In genomic region chr19:42197066-42197465, GRCm38 (mm10) we compare ENCODE assay signal across 23 mouse cellular contexts. TPM values are rescaled to one million over a fixed set of nuclear protein-coding genes. Genes with fewer than 3 reads are reported as not detected.
DNase-seq lines count a peak whose midpoint lies in the region; ATAC-seq and TF ChIP-seq lines count a peak whose summit lies in the region.
"Had no signal": no experiment of that assay in that cellular context is flagged by ENCODE, and none has a peak within 500 bp of the region (broad histone marks: within the 10 kb centered on the region; RNA-seq: fewer than 3 reads in every experiment).

No protein-coding gene starts in this region.

- no peak for ATAC-seq in forebrain, postnatal 0 days
- no peak for ATAC-seq in forebrain, embryonic 15.5 days (replicated peaks)
- no peak for ATAC-seq in lung, postnatal 0 days
- ATAC-seq: CD4-positive, CD25-positive, alpha-beta regulatory T cell, adult 4 months; inflammation-experienced regulatory T-cells, adult 6 months had no signal

- WGBS in forebrain, postnatal 0 days, result 73% methylated on average over 4 of the region's 4 CpGs
- WGBS in forebrain, embryonic 15.5 days, result 70% methylated on average over 4 of the region's 4 CpGs
- 39% methylated on average over 4 of the region's 4 CpGs for WGBS in lung, postnatal 0 days

- no peak for TF ChIP-seq EP300 in lung, postnatal 0 days (IDR thresholded peaks at IDR 0.05)

- no peak overlapping the region for H3K27ac ChIP-seq in forebrain, postnatal 0 days (ENCODE audit: low read depth, low read length)
- H3K27ac ChIP-seq in forebrain, embryonic 15.5 days (replicated peaks), result no peak overlapping the region
- H3K27ac ChIP-seq in layer of hippocampus, adult 2 months, result no peak overlapping the region
- no peak overlapping the region for H3K27ac ChIP-seq in lung, postnatal 0 days (ENCODE audit: low read length)
- H3K27ac ChIP-seq: forebrain, embryonic 12.5 days; heart, adult 2 months; heart, embryonic 15.5 days; midbrain, embryonic 12.5 days had no signal

- peaks cover 35% of the 10 kb centered on the region for H3K27me3 ChIP-seq in forebrain, postnatal 0 days (ENCODE audit: insufficient read depth, low read length)
- H3K27me3 ChIP-seq in forebrain, embryonic 15.5 days, result peaks cover 42% of the 10 kb centered on the region
- peaks cover 28% of the 10 kb centered on the region for H3K27me3 ChIP-seq in lung, postnatal 0 days (replicated peaks; ENCODE audit: insufficient read depth, low read length)

- no peak overlapping the region for H3K4me2 ChIP-seq in forebrain, postnatal 0 days (ENCODE audit: low read depth)
- no peak overlapping the region for H3K4me2 ChIP-seq in forebrain, embryonic 15.5 days (replicated peaks)
- H3K4me2 ChIP-seq in lung, postnatal 0 days (replicated peaks; ENCODE audit: low read depth, low read length), result no peak overlapping the region
- H3K4me2 ChIP-seq: forebrain, embryonic 12.5 days; heart, embryonic 15.5 days; kidney, embryonic 15.5 days; liver, embryonic 11.5 days; midbrain, embryonic 12.5 days had no signal

- 0 out of 2 replicates have a peak, but pooled peaks cover under 1% of the 10 kb centered on the region for H3K36me3 ChIP-seq in forebrain, postnatal 0 days (ENCODE audit: insufficient read depth)
- peaks cover 3% of the 10 kb centered on the region; the same call in 1 of the 2 replicates for H3K36me3 ChIP-seq in forebrain, embryonic 15.5 days
- no peaks in the 10 kb centered on the region for H3K36me3 ChIP-seq in lung, postnatal 0 days (ENCODE audit: insufficient read depth, low read length)
- H3K36me3 ChIP-seq: heart, embryonic 15.5 days had no signal

- peak; percentile 55 for TF ChIP-seq CTCF in forebrain, postnatal 0 days (IDR thresholded peaks at IDR 0.05; ENCODE audit: low read depth)
- TF ChIP-seq CTCF in layer of hippocampus, adult 2 months (conservative IDR thresholded peaks at IDR 0.05), result peak; percentile 66
- peak; percentile 38 for TF ChIP-seq CTCF in lung, postnatal 0 days (IDR thresholded peaks at IDR 0.05)

- no peaks in the 10 kb centered on the region for H3K9me3 ChIP-seq in forebrain, postnatal 0 days (ENCODE audit: low read length)
- H3K9me3 ChIP-seq in forebrain, embryonic 15.5 days, result no peaks in the 10 kb centered on the region
- no peaks in the 10 kb centered on the region for H3K9me3 ChIP-seq in lung, postnatal 0 days (ENCODE audit: low read length)
- H3K9me3 ChIP-seq: forebrain, embryonic 12.5 days; G1E; heart, embryonic 15.5 days; kidney, embryonic 15.5 days; midbrain, embryonic 12.5 days had no signal

- DNase-seq in forebrain, postnatal 0 days, result peak; percentile 22
- DNase-seq in layer of hippocampus, adult 2 months (ENCODE audit: low spot score in 2 of 2), result no peak
- DNase-seq in layer of hippocampus, postnatal 10 days (ENCODE audit: low spot score in 2 of 2), result no peak
- no peak for DNase-seq in lung, postnatal 0 days (ENCODE audit: low spot score)
- no peak for DNase-seq in lung, postnatal 10 days
- DNase-seq in brain, adult 2 months (ENCODE audit: low read depth, low spot score), result peak; percentile 39
- DNase-seq in c-Kit-positive CD71-positive TER-119-positive erythroid progenitor cells, embryonic 14.5 days (ENCODE audit: low spot score), result no peak
- DNase-seq: adrenal gland, postnatal 25 days; gastrocnemius, postnatal 25 days; heart, adult 2 months; left cerebral cortex, postnatal 4 days; right cerebral cortex, postnatal 4 days had no signal

- no peaks in the 10 kb centered on the region for H3K4me1 ChIP-seq in forebrain, postnatal 0 days (ENCODE audit: insufficient read depth)
- H3K4me1 ChIP-seq in forebrain, embryonic 15.5 days, result peaks cover 10% of the 10 kb centered on the region
- peaks cover 3% of the 10 kb centered on the region; the same call in 1 of the 2 replicates for H3K4me1 ChIP-seq in lung, postnatal 0 days (ENCODE audit: insufficient read depth, low read depth, low read length)

- no peak overlapping the region for H3K4me3 ChIP-seq in forebrain, postnatal 0 days (ENCODE audit: low read depth, low read length)
- no peak overlapping the region for H3K4me3 ChIP-seq in forebrain, embryonic 15.5 days
- H3K4me3 ChIP-seq in layer of hippocampus, adult 2 months, result no peak overlapping the region
- no peak overlapping the region for H3K4me3 ChIP-seq in lung, postnatal 0 days (ENCODE audit: low read depth, low read length)
- H3K4me3 ChIP-seq: forebrain, embryonic 12.5 days; heart, adult 2 months; heart, embryonic 15.5 days; kidney, embryonic 15.5 days; midbrain, embryonic 12.5 days had no signal

- H3K9ac ChIP-seq in forebrain, postnatal 0 days, result no peak overlapping the region
- H3K9ac ChIP-seq in forebrain, embryonic 15.5 days (replicated peaks), result no peak overlapping the region
- H3K9ac ChIP-seq in lung, postnatal 0 days (replicated peaks; ENCODE audit: low read depth), result no peak overlapping the region
- H3K9ac ChIP-seq: forebrain, embryonic 12.5 days; heart, embryonic 15.5 days; kidney, embryonic 15.5 days; midbrain, embryonic 12.5 days had no signal

RNA-seq across cellular contexts. Expression of gene Sfrp5, which starts 5.0 kb away (rescaled TPM):
- total RNA-seq in forebrain, postnatal 0 days (2014; rRNA removed), result 1.8 and 3.7 TPM in 2 replicates
- polyA plus RNA-seq in forebrain, postnatal 0 days (2015; fragmentation: Nextera tagmentation; extraction: Ambion mirVana), result 2.7 and 3.4 TPM in 2 replicates
- 0.54 and 0.78 TPM in 2 replicates for polyA plus RNA-seq in forebrain, embryonic 15.5 days (2015; fragmentation: Nextera tagmentation; extraction: Ambion mirVana)
- under 1 TPM; 0.25 to 0.26 TPM for total RNA-seq in layer of hippocampus, adult 2 months (2021)
- under 1 TPM in 1 of 2 experiments, not detected in 1; 0.18 TPM for total RNA-seq in layer of hippocampus, postnatal 10 days (2021)
- 0.18 TPM in 1 of 2 replicates, not detected in the other for polyA plus RNA-seq in lung, postnatal 0 days (2015; fragmentation: Nextera tagmentation; extraction: Ambion mirVana)
- total RNA-seq: common myeloid progenitor, adult 5-6 weeks; G1E had no signal
- polyA plus RNA-seq: CD4-positive, CD25-positive, alpha-beta regulatory T cell, adult 4 months; G1E; inflammation-experienced regulatory T-cells, adult 6 months; midbrain, embryonic 12.5 days had no signal

RNA-seq across cellular contexts. Expression of gene Zfyve27, which starts 33.3 kb away (rescaled TPM):
- total RNA-seq in forebrain, postnatal 0 days (2014; rRNA removed), result 70.8 and 94.4 TPM in 2 replicates
- polyA plus RNA-seq in forebrain, postnatal 0 days (2015; fragmentation: Nextera tagmentation; extraction: Ambion mirVana), result 32.4 and 44.1 TPM in 2 replicates
- polyA plus RNA-seq in forebrain, embryonic 15.5 days (2015; fragmentation: Nextera tagmentation; extraction: Ambion mirVana), result 64.1 and 64.8 TPM in 2 replicates
- total RNA-seq in layer of hippocampus, adult 2 months (2021), result 100 to 1,000 TPM in 1 of 2 experiments, 10 to 100 TPM in 1; 91.7 to 101 TPM
- 100 to 1,000 TPM in 1 of 2 experiments, 10 to 100 TPM in 1; 86.9 to 124 TPM for total RNA-seq in layer of hippocampus, postnatal 10 days (2021)
- polyA plus RNA-seq in lung, postnatal 0 days (2015; fragmentation: Nextera tagmentation; extraction: Ambion mirVana), result 25.3 and 27.7 TPM in 2 replicates

RNA-seq across cellular contexts. Expression of gene Marveld1, which starts 49.9 kb away (rescaled TPM):
- 8.2 and 11.9 TPM in 2 replicates for total RNA-seq in forebrain, postnatal 0 days (2014; rRNA removed)
- 2.9 and 4.3 TPM in 2 replicates for polyA plus RNA-seq in forebrain, postnatal 0 days (2015; fragmentation: Nextera tagmentation; extraction: Ambion mirVana)
- polyA plus RNA-seq in forebrain, embryonic 15.5 days (2015; fragmentation: Nextera tagmentation; extraction: Ambion mirVana), result 1.7 and 2.6 TPM in 2 replicates
- total RNA-seq in layer of hippocampus, adult 2 months (2021), result 1 to 10 TPM; 7.0 to 8.3 TPM
- total RNA-seq in layer of hippocampus, postnatal 10 days (2021), result 10 to 100 TPM in 1 of 2 experiments, 1 to 10 TPM in 1; 9.9 to 12.9 TPM
- polyA plus RNA-seq in lung, postnatal 0 days (2015; fragmentation: Nextera tagmentation; extraction: Ambion mirVana), result 23.0 and 23.1 TPM in 2 replicates
- polyA plus RNA-seq: G1E had no signal

RNA-seq across cellular contexts. Expression of gene Golga7b, which starts 50.3 kb away (rescaled TPM):
- total RNA-seq in forebrain, postnatal 0 days (2014; rRNA removed), result 79.1 and 90.1 TPM in 2 replicates
- polyA plus RNA-seq in forebrain, postnatal 0 days (2015; fragmentation: Nextera tagmentation; extraction: Ambion mirVana), result 44.7 and 61.4 TPM in 2 replicates
- 28.6 and 31.5 TPM in 2 replicates for polyA plus RNA-seq in forebrain, embryonic 15.5 days (2015; fragmentation: Nextera tagmentation; extraction: Ambion mirVana)
- total RNA-seq in layer of hippocampus, adult 2 months (2021), result 10 to 100 TPM; 61.3 to 64.6 TPM
- 10 to 100 TPM; 90.9 to 93.8 TPM for total RNA-seq in layer of hippocampus, postnatal 10 days (2021)
- polyA plus RNA-seq in lung, postnatal 0 days (2015; fragmentation: Nextera tagmentation; extraction: Ambion mirVana), result 0.06 TPM in 1 of 2 replicates, not detected in the other
- total RNA-seq: common myeloid progenitor, adult 5-6 weeks; hematopoietic stem cell, adult 5-6 weeks had no signal
- polyA plus RNA-seq: G1E; inflammation-experienced regulatory T-cells, adult 6 months; liver, embryonic 11.5 days had no signal

Comparison
In these comparisons a context has a peak if more than half of its experiments do, and no peak if none do; other contexts are left out.
1. DNase-seq: peak in forebrain, postnatal 0 days (single experiment) and brain, adult 2 months (single experiment); none in layer of hippocampus, adult 2 months (0 of 2), layer of hippocampus, postnatal 10 days (0 of 2), lung, postnatal 0 days (single experiment), lung, postnatal 10 days (single experiment) and c-Kit-positive CD71-positive TER-119-positive erythroid progenitor cells, embryonic 14.5 days (single experiment).
2. Peak in every context shown above with its lines, with median percentiles within 50 percentile points of each other: CTCF ChIP-seq.